Mouse (Mus musculus): Measurements from ENCODE around the gene Ldlr.

GRCm38 (mm10) chr9:21750370-21750769, 27.1 kb downstream of the Ldlr start:
- TF ChIP-seq CTCF (IDR thresholded peaks at IDR 0.05; ENCODE audit: extremely low read depth, insufficient read depth, low read length), result no peak
- TF ChIP-seq POLR2A (IDR thresholded peaks at IDR 0.05; ENCODE audit: extremely low read depth, insufficient read depth, low read length), result no peak

Data from cortical plate, adult 2 months (tissue).